ENCODE assay signal across 11 mouse cellular contexts in the genomic region with DNA sequence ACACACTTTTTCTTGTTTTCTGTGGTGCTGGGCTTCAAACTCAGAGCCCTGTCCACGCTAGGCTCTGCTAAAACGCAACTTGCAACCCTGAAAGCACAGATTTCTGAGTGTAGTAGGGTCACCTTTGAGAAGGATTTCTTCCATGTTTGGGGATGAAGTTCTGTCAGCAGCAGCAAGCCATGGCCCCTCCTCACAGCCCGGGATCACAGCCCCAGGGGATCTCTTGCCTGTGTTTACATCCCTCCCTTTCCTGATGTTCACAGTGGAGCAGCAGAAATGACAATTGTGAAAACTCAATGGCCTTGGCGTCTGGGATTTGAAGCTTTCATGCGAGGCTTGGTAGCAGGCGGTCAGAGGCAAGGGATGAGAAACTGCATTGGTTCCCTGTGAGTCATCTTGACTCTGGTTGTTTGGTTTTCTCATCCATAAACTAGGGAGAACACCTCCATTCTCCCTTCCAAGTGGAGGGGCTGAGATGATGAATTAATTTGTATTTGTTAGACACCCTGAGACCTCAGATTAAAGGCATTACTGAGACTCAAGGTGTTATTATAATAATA. TPM values are rescaled to one million over a fixed set of nuclear protein-coding genes. Genes with fewer than 3 reads are reported as not detected.
DNase-seq lines count a peak whose midpoint lies in the region; ATAC-seq lines count a peak whose summit lies in the region.
"Had no signal": no experiment of that assay in that cellular context is flagged by ENCODE, and none has a peak within 500 bp of the region (broad histone marks: within the 10 kb centered on the region; RNA-seq: fewer than 3 reads in every experiment).

A gene (plus strand): TSS at position 312 of the 560 bp plus-strand sequence.

- no peak within 1 kb of the TSS for H3K4me3 ChIP-seq in midbrain, embryonic 11.5 days (ENCODE audit: low read depth, low read length)
- no peak within 1 kb of the TSS for H3K4me3 ChIP-seq in midbrain, embryonic 15.5 days
- H3K4me3 ChIP-seq in stomach, embryonic 15.5 days (replicated peaks) = no peak within 1 kb of the TSS
- no peak within 1 kb of the TSS for H3K4me3 ChIP-seq in midbrain, embryonic 13.5 days (replicated peaks)
- H3K4me3 ChIP-seq: heart, embryonic 15.5 days had no signal

- no peaks in the 10 kb centered on the region for H3K36me3 ChIP-seq in midbrain, embryonic 11.5 days (ENCODE audit: control insufficient read depth, insufficient read depth, low read length)
- H3K36me3 ChIP-seq in midbrain, embryonic 15.5 days (replicated peaks) = no peaks in the 10 kb centered on the region
- no peaks in the 10 kb centered on the region for H3K36me3 ChIP-seq in stomach, embryonic 15.5 days
- no peaks in the 10 kb centered on the region for H3K36me3 ChIP-seq in midbrain, embryonic 13.5 days
- H3K36me3 ChIP-seq: heart, embryonic 15.5 days had no signal

- H3K4me2 ChIP-seq in midbrain, embryonic 11.5 days = no peak within 1 kb of the TSS
- H3K4me2 ChIP-seq in midbrain, embryonic 15.5 days = no peak within 1 kb of the TSS
- H3K4me2 ChIP-seq in stomach, embryonic 15.5 days = peak within 1 kb of the TSS; percentile 96; the same call in 1 of the 2 replicates
- no peak within 1 kb of the TSS for H3K4me2 ChIP-seq in midbrain, embryonic 13.5 days (replicated peaks)

- H3K9me3 ChIP-seq in midbrain, embryonic 11.5 days (ENCODE audit: control insufficient read depth, low read length) = no peaks in the 10 kb centered on the region
- H3K9me3 ChIP-seq in midbrain, embryonic 15.5 days = no peaks in the 10 kb centered on the region
- H3K9me3 ChIP-seq in stomach, embryonic 15.5 days = no peaks in the 10 kb centered on the region
- H3K9me3 ChIP-seq in midbrain, embryonic 13.5 days = no peaks in the 10 kb centered on the region
- H3K9me3 ChIP-seq: heart, embryonic 15.5 days had no signal

- no peak within 1 kb of the TSS for H3K9ac ChIP-seq in midbrain, embryonic 11.5 days (ENCODE audit: low read length)
- H3K9ac ChIP-seq in midbrain, embryonic 15.5 days = no peak within 1 kb of the TSS
- no peak within 1 kb of the TSS for H3K9ac ChIP-seq in stomach, embryonic 15.5 days
- no peak within 1 kb of the TSS for H3K9ac ChIP-seq in midbrain, embryonic 13.5 days (replicated peaks)
- H3K9ac ChIP-seq: heart, embryonic 15.5 days had no signal

- H3K27ac ChIP-seq in midbrain, embryonic 11.5 days (ENCODE audit: low read depth, low read length) = no peak within 1 kb of the TSS
- no peak within 1 kb of the TSS for H3K27ac ChIP-seq in midbrain, embryonic 15.5 days
- peak within 1 kb of the TSS; percentile 41; the same call in 1 of the 2 replicates for H3K27ac ChIP-seq in stomach, embryonic 15.5 days
- no peak within 1 kb of the TSS for H3K27ac ChIP-seq in midbrain, embryonic 13.5 days
- H3K27ac ChIP-seq: heart, embryonic 15.5 days had no signal

- ATAC-seq in midbrain, embryonic 11.5 days (ENCODE audit: low FRiP score) = no peak
- ATAC-seq in midbrain, embryonic 15.5 days (replicated peaks) = no peak
- no peak for ATAC-seq in stomach, embryonic 15.5 days (ENCODE audit: insufficient read depth, low FRiP score, low read depth)
- no peak for ATAC-seq in midbrain, embryonic 13.5 days

- no peak for DNase-seq in gastrocnemius, postnatal 14 days
- DNase-seq in gastrocnemius, postnatal 25 days = no peak
- DNase-seq in midbrain, embryonic 11.5 days (ENCODE audit: low spot score, missing footprints) = peak; percentile 79
- DNase-seq in heart, postnatal 4 days = no peak
- no peak for DNase-seq in ovary, postnatal 10 days (ENCODE audit: low spot score)
- DNase-seq: cerebellum, adult 11 months; lung, postnatal 10 days had no signal

- H3K27me3 ChIP-seq in midbrain, embryonic 11.5 days (ENCODE audit: control insufficient read depth, insufficient read depth, low read length) = peaks cover 50% of the 10 kb centered on the region
- peaks cover 50% of the 10 kb centered on the region for H3K27me3 ChIP-seq in midbrain, embryonic 15.5 days (replicated peaks)
- H3K27me3 ChIP-seq in stomach, embryonic 15.5 days (replicated peaks) = no peaks in the 10 kb centered on the region
- H3K27me3 ChIP-seq in midbrain, embryonic 13.5 days = peaks cover 72% of the 10 kb centered on the region

- peaks cover 11% of the 10 kb centered on the region for H3K4me1 ChIP-seq in midbrain, embryonic 11.5 days (ENCODE audit: control insufficient read depth, insufficient read depth, low read length)
- H3K4me1 ChIP-seq in midbrain, embryonic 15.5 days = peaks cover 19% of the 10 kb centered on the region
- peaks cover 19% of the 10 kb centered on the region for H3K4me1 ChIP-seq in stomach, embryonic 15.5 days
- peaks cover 27% of the 10 kb centered on the region for H3K4me1 ChIP-seq in midbrain, embryonic 13.5 days (replicated peaks)

- WGBS in midbrain, embryonic 11.5 days = 27% methylated on average over 6 of the region's 6 CpGs
- 31% methylated on average over 6 of the region's 6 CpGs for WGBS in midbrain, embryonic 15.5 days
- WGBS in stomach, embryonic 15.5 days = 55% methylated on average over 6 of the region's 6 CpGs
- 32% methylated on average over 6 of the region's 6 CpGs for WGBS in midbrain, embryonic 13.5 days

- intact Hi-C loops in gastrocnemius, postnatal 14 days (cut with DNase I; ENCODE audit: low total_unique reads) = no loop called here

RNA-seq across cellular contexts. Expression of the gene that starts here (rescaled TPM):
- 10 to 100 TPM; 10.3 to 11.7 TPM for total RNA-seq in gastrocnemius, postnatal 14 days (2021)
- total RNA-seq in gastrocnemius, postnatal 25 days (2021) = 1 to 10 TPM; 6.1 to 7.6 TPM
- polyA plus RNA-seq in midbrain, embryonic 11.5 days (2014; fragmentation: Nextera tagmentation; extraction: Ambion mirVana) = 0.62 and 1.3 TPM in 2 replicates
- 1.3 and 1.4 TPM in 2 replicates for polyA plus RNA-seq in midbrain, embryonic 15.5 days (2015; fragmentation: Nextera tagmentation; extraction: Ambion mirVana)
- total RNA-seq in heart, postnatal 4 days (2021) = 10 to 100 TPM; 29.5 TPM
- polyA plus RNA-seq in stomach, embryonic 15.5 days (2015; fragmentation: Nextera tagmentation; extraction: Ambion mirVana) = 11.5 and 13.9 TPM in 2 replicates
- 0.78 and 1.4 TPM in 2 replicates for polyA plus RNA-seq in midbrain, embryonic 13.5 days (2015; fragmentation: Nextera tagmentation; extraction: Ambion mirVana)
